Mouse (Mus musculus) adrenal gland, adult 2 months (tissue): ENCODE results near the gene Traf4. TPM values are rescaled to one million over a fixed set of nuclear protein-coding genes. Genes with fewer than 3 reads are reported as not detected.
A peak's percentile ranks its signal among the peaks of the same experiment; 100 is the strongest.
"Not testable (repeated sequence)": the region's sequence is repeated elsewhere in the genome, so short reads cannot be mapped to it uniquely, and the experiment has no call there.

Experiments
- DNase-seq: peaks from one replicate; pipeline ENCODE4 v3.0.0; 2021
- polyA plus RNA-seq: library from polyadenylated mRNA; depleted of rRNA; stranded (reverse); fragments of >200 nt; gene quantifications from 2 replicates; pipeline ENCODE4 v1.2.3, GENCODE M21; 2012
- total RNA-seq, 2 experiments: library from RNA; stranded (reverse); gene quantifications; 2 replicates each; pipeline ENCODE4 v1.2.3; 2021

Traf4 gene
- total and polyA plus RNA-seq, 3 experiments, result 29.8 to 128 (median 31.2) TPM

- DNase-seq, result no peak
Measured at GRCm38 (mm10) chr11:78143520-78143919, 21.9 kb downstream of the Traf4 start.

GRCm38 (mm10) chr11:78140665-78141064 lies 24.7 kb downstream of the Traf4 start:
- no peak for DNase-seq

GRCm38 (mm10) chr11:78138023-78138422 lies 27.4 kb downstream of the Traf4 start:
- no peak for DNase-seq

DNA sequence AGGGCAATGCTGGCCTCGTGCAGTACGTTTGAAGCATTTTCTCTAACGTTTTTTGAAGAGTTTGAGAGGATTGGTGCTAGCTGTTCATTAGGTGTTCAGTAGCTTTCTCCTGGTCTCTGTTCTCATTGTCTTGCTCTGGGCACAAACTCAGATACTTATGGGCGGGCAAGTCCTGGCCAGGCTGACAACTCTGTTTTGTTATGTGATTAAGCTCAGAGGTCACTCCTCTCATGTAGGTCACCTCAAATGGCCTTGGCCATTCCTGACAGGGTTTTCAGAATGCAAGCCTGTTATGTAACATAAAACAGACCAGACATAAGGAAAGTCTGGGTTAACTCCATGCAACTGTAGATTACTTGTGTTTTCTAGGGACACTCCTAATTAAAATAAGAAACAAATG lies 27.8 kb downstream of the Traf4 start:
- peak; percentile 68 for DNase-seq

DNA sequence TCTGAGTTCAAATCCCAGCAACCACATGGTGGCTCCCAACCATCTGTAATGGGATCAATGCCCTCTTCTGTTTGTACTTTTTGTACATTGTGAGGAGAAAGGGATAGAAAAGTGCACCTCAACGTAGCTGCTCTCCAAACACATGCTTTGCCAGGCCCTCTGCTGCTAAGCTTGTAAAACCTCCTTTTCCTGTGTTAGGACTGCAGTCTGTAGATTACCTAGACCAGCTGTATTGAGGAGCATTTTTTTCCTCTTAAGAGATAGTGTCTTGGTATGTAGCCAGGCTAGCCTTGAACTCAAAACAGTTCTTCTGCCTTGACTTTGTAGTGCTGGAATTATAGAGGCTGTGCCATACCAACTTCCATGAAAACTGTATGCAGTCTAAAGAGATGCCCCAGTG lies 29.3 kb downstream of the Traf4 start:
- DNase-seq, result no peak

GRCm38 (mm10) chr11:78135314-78135713 lies 30.1 kb downstream of the Traf4 start:
- not testable (repeated sequence) for DNase-seq

- no peak for DNase-seq
Measured at GRCm38 (mm10) chr11:78134344-78134743, 31.0 kb downstream of the Traf4 start.

DNA sequence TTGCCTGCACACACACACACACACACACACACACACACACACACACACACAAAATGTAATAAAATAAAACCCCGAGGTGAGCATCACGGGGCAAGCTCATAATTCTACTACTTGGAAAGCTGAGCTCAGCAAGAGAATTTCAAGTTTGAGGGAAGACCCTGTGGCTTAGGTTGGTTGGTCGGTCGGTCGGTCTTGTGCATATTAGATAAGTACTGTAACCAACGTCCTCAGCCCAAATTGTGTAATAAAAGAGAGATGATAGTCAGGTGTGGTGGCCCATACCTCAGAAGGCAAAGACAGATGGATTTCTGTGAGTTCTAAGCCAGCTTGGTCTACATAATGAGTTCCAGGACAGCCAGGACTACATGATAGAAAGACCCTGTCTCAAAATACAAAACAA lies 31.5 kb downstream of the Traf4 start:
- DNase-seq, result no peak

- DNase-seq, result no peak
Measured at GRCm38 (mm10) chr11:78129458-78129857, 35.9 kb downstream of the Traf4 start.

GRCm38 (mm10) chr11:78126739-78127138 lies 38.6 kb downstream of the Traf4 start:
- DNase-seq, result no peak

DNA sequence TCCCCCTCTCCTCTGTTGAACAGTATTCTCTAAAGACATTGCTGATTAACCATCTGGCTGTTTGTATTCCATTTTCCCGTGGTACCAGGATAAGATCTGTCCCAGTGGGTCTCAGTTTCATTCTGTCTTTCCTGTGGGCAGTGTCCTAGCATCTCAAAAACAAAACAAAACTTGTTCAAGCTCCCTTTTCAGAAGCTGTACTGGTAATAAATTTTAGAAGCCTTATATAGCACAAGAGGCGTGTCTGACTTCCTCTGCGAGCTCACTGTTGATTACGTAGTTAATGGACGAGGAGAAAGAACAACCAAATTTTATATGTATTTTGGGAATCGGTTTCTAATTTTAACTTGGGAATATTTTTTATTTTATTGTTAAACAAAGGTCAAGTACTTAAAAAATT lies 39.7 kb downstream of the Traf4 start:
- no peak for DNase-seq

- DNase-seq, result no peak
Measured at GRCm38 (mm10) chr11:78123782-78124181, 41.6 kb downstream of the Traf4 start.

GRCm38 (mm10) chr11:78122815-78123214 lies 42.6 kb downstream of the Traf4 start:
- DNase-seq, result no peak

GRCm38 (mm10) chr11:78121176-78121575 lies 44.2 kb downstream of the Traf4 start:
- peak; percentile 72 for DNase-seq

GRCm38 (mm10) chr11:78119898-78120297 lies 45.5 kb downstream of the Traf4 start:
- DNase-seq, result no peak

DNA sequence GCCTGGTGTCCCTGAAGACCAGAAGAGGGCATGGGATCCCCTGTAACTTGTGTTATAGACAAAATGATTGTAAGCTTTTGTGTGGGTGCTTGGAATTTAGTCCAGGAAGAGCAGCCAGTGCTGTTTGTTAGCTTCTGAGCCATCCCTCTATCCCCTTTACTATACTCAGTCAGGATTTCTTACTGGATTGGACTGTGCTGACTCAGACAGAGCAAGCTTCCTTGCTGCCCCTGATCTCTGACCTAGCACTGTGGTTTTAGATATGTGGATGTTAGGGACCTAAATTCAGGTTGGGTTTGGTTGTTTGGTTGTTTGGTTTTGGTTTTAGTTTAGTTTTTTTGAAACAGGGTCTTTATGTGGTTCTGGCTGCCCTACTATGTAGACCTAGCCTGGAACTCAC lies 46.9 kb downstream of the Traf4 start:
- peak; percentile 30 for DNase-seq

DNA sequence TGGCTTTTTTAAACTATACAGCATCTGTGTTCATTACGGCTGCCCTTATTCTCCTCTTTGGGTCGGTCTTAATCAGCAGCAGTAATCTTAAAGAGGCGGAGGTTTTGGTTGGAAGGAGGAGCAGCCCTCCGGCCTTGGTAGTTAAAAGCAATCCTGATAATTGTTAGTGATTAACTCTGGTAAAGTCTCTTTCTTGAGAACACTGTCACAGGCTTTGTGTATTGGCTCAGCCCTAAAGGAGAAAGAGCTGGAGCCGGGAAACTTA lies 49.3 kb downstream of the Traf4 start:
- no peak for DNase-seq

DNA sequence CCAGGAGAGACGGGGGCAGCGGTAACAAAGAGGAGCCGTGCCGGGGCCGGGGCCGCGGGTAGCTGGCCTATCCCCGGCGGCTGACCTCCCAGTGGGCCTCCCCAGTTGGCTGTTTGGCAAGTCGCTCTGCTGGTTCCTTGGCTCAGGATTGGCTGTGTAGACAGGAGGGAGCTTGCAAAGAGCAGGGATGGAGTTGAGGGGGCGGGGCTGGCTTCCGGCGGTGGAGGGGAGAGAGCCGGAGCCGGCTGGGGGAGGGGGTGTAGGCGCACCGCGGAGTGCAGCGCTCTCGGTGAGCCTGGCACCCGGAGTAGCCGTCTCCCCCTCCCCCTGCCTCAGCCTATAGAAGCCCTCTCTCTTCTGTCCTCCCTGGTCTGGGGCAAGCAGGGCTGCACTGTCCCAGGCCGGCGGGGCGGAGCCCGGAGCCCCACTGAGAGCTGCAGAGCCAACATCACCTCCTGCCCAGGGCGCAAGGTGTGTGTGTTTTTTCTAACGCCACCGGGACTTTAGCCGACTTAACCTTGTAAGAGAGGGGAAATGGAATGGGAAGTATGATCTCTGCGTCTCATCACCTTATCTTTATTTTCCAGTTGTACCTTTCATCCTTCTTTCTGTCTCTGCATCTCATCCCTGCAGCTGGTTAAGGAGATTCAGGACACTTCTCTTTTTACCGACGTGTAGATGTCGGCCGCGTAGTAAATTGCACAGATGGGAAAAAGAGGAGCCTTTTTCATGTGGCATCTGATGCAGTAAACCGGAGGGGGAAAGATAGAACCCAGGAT lies 49.8 kb downstream of the Traf4 start:
- peak; percentile 97 for DNase-seq

DNA sequence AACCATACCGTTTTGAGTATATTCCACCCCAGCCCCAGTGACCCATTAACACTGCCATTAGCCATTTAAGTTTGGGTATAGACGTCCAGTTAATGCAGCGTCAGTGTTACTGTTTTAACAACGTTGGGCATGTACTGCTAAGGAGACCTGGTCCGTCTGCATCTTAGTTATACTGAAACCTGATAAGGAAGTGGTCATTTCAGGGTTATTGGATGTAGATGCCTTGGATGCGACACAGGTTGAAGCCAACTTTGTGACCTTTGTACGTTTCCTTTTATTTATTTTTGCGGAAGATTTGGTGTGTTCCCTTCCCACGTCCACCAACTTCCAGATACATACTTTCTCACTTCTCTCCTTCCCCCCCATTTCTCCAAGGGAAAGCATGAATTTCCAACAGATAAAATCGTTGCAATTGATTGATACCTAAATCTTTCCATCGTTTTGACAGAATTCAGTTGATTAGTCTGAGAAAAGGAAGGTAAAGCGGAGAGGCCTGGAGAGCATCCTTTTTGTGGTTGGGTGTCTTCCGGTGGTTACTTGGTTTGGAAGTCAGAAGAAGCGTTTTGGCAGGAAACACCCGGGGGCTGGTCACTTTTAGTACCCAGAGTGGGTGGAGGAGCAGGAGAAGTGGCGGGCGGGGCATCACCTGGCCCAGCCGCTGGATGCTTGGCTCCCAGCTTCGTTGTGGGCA lies 50.6 kb downstream of the Traf4 start:
- DNase-seq, result no peak

DNA sequence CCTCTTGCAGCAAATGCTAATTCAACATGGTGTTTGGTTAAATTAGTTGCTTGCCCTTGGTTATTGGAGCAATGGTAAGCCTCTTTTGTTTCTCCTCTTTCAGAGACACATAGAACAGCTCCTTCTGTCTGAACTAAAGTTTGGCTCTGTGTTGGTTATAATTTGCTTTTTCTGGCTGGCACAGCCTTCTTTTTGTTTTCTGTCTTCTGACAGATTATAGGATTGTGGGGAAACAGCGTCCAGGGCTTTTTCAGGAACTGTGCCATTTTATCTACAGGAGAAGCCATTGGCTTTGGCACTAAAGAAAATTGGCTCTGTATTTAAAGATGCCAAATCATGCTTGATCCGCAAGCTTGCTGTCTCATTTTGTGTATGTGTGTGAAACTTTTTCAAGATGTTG lies 51.8 kb downstream of the Traf4 start:
- DNase-seq, result no peak
